Mouse (Mus musculus) 416B (cell line): ENCODE results near the gene Kcnd3.
A peak's percentile ranks its signal among the peaks of the same experiment; 100 is the strongest.

Experiments used
- DNase-seq: peaks from one replicate; pipeline ENCODE4 v3.0.0; 2011; ENCODE audit warnings: low read depth

Gene Kcnd3

GRCm38 (mm10) chr3:105699241-105699933 is 247.3 kb downstream of the Kcnd3 start:
- DNase-seq: no peak

GRCm38 (mm10) chr3:105700786-105701185 is 248.7 kb downstream of the Kcnd3 start:
- DNase-seq: peak; percentile 71

DNA sequence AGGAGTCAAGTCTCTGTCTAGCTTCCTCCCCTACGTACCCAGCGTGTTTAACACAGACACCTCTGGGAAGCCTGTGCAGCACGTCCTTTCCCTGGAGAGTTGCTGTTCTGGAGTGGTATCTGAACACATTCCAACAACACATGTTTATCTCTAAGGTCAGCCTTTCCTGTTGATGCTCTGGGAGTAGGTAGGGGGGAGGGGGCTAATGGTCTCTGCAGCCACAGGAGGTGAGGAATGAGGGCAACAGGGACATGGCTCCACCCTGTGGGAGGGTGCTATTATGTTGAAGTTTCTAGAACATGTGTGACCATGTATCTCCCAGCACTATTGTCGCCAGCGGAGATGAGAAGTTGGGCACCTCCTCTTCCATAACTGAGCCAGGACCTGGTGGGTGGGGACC is 249.3 kb downstream of the Kcnd3 start:
- no peak for DNase-seq

- DNase-seq: no peak
These were observed 251.4 kb downstream of the Kcnd3 start for GRCm38 (mm10) chr3:105703571-105703970.

- DNase-seq: peak; percentile 92
These were observed 252.2 kb downstream of the Kcnd3 start, which contains the start of gene Inka2 for GRCm38 (mm10) chr3:105704031-105705008. Gene Inka2 (plus strand): TSS chr3:105704599.

GRCm38 (mm10) chr3:105705061-105705549 is 253.0 kb downstream of the Kcnd3 start:
- DNase-seq: peak; percentile 55

GRCm38 (mm10) chr3:105705561-105705960 is 253.4 kb downstream of the Kcnd3 start:
- DNase-seq: no peak

DNA sequence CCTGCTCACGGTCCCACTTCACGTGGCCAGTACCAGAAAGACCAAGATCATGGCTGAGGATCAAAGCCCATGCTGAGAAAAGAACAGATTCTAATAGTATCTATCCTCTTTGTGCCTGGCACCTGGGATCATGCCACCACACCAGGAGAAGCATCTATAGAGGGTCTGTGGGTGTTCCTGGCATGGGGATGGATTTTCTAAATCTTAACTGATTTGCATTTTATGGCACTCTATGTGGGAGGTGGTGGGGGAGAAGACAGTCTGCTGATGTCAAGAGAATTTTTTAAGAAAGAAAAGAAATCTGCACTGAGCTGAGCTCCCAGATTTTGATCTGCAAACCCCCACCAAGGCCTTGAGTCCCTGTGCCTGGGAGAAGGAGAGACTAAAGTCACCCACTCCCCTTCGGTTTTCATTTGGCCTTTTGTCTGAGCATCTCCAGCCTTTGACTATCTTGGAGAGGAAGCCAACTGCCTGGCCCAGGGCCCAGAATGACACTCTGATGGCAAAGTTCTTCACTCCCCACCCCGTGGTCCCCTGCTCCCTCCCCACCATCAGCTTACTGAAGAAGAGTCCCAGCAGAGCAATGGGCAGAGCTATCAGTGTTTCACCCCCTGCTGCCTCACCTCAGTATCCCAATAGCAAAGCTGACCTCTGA is 254.4 kb downstream of the Kcnd3 start:
- DNase-seq: no peak

DNA sequence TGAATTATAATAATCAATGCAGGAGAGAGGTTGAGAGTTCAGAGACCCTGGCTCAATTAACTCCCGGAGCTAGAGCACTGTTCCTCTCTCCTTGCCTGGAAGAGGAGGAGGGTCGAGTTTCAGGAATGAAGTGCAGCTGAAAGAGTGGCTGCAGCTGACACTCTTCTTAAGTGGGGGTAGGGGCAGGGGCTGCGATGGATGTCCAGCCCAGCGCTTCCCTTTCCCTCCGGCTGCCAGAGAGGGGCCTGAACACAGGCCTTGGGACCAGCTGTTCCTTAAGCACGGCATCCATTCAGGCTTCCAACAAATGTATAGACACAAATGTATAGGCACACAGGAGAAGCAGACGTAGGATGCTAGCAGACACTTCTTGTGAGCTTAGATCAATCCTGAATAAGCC is 255.5 kb downstream of the Kcnd3 start:
- no peak for DNase-seq

GRCm38 (mm10) chr3:105710246-105710645 is 258.1 kb downstream of the Kcnd3 start:
- no peak for DNase-seq

GRCm38 (mm10) chr3:105711741-105712140 is 259.6 kb downstream of the Kcnd3 start:
- no peak for DNase-seq

- DNase-seq: no peak
These were observed 260.7 kb downstream of the Kcnd3 start for GRCm38 (mm10) chr3:105712827-105713226.

DNA sequence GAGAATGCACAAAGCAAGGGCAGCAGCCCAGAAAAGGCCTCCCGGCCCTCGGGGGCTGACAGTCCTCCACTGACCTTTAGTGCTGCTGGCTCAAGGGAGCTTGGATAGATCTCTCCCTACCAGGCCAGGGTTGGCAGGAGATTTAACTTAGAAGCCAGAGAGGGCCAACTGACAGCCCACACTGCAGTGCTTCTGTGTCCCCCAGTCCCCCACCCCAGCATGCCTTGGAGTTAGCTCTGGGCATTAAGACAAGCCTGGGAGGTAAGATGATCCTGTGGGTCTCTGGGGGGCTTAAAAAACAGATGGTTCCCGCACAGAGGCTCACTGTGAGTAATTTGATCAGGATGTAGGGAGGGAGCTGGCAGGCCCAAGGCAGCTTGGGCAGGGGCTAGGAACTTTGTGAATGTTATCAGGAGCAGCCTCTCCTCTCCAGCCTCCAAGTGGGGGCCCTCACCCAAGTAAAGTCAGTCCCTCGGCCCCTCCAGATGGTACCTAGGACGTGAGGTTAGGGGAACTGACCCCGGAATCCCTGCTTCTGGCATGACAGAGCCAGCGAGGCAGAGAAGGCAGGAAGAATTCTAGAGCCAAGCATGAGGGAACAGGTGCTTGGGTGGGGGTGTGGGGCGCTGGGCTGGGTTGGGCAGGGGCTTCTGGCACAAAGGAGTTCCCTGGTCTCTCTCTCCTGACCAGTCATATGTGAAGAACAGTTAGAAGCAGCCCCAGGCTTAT is 262.1 kb downstream of the Kcnd3 start:
- DNase-seq: no peak

GRCm38 (mm10) chr3:105714820-105715167 is 262.7 kb downstream of the Kcnd3 start:
- DNase-seq: no peak

DNA sequence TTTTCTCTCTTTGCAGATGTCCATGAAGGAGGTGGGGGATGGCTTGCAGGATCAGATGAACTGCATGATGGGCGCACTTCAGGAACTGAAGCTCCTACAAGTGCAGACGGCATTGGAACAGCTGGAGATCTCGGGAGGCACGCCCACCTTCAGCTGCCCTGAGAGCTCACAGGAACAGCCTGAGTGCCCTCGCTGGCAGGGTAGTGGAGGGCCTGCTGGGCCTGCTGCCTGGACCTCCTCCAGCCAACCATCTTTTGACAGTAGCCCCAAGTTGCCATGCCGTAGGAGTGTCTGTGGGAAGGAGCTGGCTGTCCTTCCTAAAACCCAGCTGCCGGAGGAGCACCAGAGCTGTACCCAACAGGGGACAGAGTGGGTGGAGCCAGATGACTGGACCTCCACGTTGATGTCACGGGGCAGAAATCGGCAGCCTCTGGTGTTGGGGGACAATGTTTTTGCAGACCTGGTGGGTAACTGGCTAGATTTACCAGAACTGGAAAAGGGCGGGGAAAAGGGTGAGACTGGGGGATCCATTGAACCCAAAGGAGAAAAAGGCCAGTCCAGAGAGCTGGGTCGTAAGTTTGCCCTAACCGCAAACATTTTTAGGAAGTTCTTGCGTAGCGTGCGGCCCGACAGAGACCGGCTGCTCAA is 264.3 kb downstream of the Kcnd3 start:
- DNase-seq: no peak

DNA sequence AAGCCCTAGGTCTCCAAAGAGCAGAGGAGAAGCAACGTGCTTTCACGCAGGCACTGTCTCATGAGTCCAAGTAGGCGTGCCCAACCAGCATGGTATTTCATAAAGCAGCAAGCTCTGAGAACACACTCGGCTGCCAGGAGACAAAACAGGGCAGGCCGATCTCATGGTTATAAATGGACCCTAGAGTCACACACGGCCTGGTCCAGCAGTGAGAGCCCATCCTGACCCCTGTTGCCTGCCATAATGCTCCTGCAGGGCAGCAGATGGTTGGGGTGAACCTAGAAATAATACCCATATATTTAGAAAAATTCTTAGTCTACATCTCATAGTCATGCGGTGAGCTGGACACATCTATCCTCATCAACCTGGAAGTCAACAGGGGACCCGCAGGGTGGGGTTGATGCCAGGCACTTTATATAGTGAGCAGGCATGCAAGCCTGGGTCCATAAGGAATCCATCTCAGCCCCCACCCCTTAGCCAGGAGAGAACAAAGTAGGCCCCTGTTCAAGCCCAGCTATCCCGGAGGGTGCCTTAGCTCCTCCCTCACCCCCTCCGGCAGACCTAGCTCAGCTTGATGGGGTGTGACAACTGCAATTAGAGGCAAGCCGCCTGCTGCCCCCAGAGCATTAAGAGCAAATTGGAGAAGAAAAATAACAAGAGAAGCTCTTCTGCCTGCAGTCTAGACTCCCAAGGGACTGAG is 265.9 kb downstream of the Kcnd3 start:
- DNase-seq: no peak

GRCm38 (mm10) chr3:105718746-105719145 is 266.6 kb downstream of the Kcnd3 start:
- peak; percentile 65 for DNase-seq

GRCm38 (mm10) chr3:105719979-105720378 is 267.8 kb downstream of the Kcnd3 start:
- no peak for DNase-seq

DNA sequence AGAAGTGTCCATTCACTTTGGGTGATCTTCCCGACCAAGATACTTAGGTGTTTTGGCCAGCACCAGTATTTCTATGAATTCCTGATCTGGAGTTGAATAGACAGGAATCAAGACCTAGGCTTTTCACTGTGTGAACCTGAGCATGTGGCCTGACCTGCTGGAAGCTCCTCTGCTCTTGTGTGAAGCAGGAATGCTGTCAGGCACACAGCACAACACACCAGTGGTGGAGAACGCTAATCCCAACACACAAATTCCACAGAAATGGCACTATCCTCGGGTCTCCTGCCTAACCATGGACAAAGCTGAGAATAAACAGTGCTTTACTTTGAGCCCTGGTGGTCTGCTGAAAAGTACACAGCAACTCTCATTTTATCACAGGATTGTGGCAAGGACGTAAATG is 268.4 kb downstream of the Kcnd3 start:
- DNase-seq: no peak

DNA sequence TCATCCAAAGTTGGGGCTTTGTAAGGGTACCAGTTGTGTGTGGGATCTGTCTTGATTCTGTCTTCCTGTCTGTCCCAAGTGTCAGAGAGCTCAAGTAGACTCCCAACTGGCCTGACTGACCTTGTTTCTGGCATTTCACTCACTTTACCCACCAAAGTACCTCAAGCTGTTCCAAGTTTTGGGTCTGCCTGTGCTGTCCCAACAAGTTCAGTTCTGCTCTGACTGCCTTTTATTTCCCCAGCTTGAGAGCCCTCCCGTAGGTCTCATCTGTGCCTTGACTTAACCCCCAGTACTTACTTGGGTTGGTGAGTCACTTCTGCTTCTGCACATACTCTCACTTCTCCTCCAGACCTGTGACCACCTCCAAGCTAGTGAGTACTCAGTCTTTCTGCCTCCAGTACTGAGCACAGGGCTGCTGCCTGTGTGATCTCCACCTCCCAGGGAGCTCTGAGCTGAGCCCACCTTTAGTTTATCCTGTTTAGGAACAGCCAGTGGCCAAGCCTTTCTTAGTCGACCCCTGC is 269.6 kb downstream of the Kcnd3 start:
- DNase-seq: peak; percentile 52
